Mouse (Mus musculus): Measurements from ENCODE around the gene Rbm47. TPM values are rescaled to one million over a fixed set of nuclear protein-coding genes. Genes with fewer than 3 reads are reported as not detected.
A peak's percentile ranks its signal among the peaks of the same experiment; 100 is the strongest.

The Rbm47 gene
- polyA plus RNA-seq, 1 experiment, result 310 TPM

GRCm38 (mm10) chr5:66014437-66014836, 158.5 kb downstream of the Rbm47 start:
- peak overlapping the region; percentile 37; the same call in 1 of the 2 replicates for H3K27ac ChIP-seq (ENCODE audit: insufficient read depth, low read depth, low read length)
- H3K4me3 ChIP-seq (ENCODE audit: low read depth, low read length), result no peak overlapping the region
- TF ChIP-seq POLR2A (IDR thresholded peaks at IDR 0.05; ENCODE audit: low read depth, low read length), result no peak
- TF ChIP-seq CTCF (IDR thresholded peaks at IDR 0.05; ENCODE audit: extremely low read depth, insufficient read length, insufficient replicate concordance, low read depth, low read length), result no peak
- WGBS, result 67% methylated on average over 2 of the region's 2 CpGs
- peaks cover 40% of the 10 kb centered on the region for H3K36me3 ChIP-seq (ENCODE audit: control insufficient read depth, insufficient read depth, low read length)
- peaks cover 9% of the 10 kb centered on the region for H3K4me1 ChIP-seq (ENCODE audit: control insufficient read depth, insufficient read depth, insufficient read length, low read length)
- no peaks in the 10 kb centered on the region for H3K27me3 ChIP-seq (ENCODE audit: control insufficient read depth, insufficient read depth, low read length)

DNA sequence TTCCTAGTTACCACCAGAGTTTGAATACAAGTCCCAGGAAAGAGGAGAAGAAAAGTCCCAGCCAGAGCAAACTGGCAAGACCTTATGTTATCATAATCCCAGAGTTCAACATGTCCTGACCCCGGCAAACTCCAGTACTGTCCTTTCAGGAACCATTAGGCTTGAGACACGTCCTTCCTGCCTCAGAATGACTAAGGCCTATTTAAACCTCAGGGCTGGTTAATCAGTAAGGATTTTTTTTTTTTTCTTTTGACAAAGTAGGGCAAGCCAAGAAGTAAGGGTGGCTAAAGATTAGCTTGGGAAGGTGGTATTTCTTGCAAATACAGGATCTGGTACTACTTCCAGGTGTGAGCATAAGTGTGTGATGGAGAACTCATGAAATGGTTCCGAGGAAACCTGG, 158.9 kb downstream of the Rbm47 start:
- Histone ChIP-seq H3K4me1 (ENCODE audit: control insufficient read depth, insufficient read depth, insufficient read length, low read length) (peaks cover 7% of the 10 kb centered on the region), H3K36me3 (ENCODE audit: control insufficient read depth, insufficient read depth, low read length) (peaks cover 36% of the 10 kb centered on the region), H3K27me3 (ENCODE audit: control insufficient read depth, insufficient read depth, low read length) (no peaks in the 10 kb centered on the region), H3K27ac (ENCODE audit: insufficient read depth, low read depth, low read length) (peak overlapping the region; percentile 37; the same call in 1 of the 2 replicates), H3K4me3 (ENCODE audit: low read depth, low read length) (no peak overlapping the region)
- 26% methylated on average over 3 of the region's 3 CpGs for WGBS
- TF ChIP-seq CTCF (IDR thresholded peaks at IDR 0.05; ENCODE audit: extremely low read depth, insufficient read length, insufficient replicate concordance, low read depth, low read length) (no peak), POLR2A (IDR thresholded peaks at IDR 0.05; ENCODE audit: low read depth, low read length) (no peak)

DNA sequence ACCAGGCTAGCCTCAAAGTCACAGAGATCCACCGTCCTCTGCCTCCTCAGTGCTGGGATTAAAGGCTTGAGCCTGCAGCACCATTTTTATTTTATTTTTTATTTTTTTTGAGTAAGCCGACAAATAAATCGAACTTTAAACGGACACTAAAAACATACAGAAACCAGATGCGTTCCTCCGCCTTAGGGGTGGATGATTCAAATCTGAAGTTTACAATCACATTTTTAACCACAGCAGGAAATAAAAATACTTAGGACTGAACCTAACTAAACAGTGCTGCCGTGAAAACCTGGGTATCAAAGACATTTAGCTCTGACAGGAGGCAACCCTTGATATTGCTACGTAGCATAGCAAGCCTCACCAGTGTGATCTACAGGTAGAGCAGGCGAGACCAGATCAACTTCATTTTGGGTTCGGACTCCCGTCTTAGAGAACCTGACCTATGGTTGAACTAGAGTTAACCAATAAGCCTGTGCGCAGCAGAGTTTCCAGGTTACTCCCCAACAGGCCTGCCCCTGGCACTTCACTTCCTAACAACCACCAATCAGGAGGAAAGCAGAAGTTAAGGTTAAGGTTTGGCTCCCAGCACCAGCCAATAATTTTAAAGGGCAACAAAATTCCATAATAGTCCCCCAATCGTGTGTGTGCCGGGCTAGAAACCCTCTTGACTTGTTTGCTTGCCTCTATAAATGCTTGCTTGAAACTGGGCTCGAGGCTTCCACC, 164.5 kb downstream of the Rbm47 start:
- H3K27ac ChIP-seq (ENCODE audit: insufficient read depth, low read depth, low read length), result no peak overlapping the region
- peaks cover 3% of the 10 kb centered on the region; the same call in 1 of the 2 replicates for H3K4me1 ChIP-seq (ENCODE audit: control insufficient read depth, insufficient read depth, insufficient read length, low read length)
- H3K36me3 ChIP-seq (ENCODE audit: control insufficient read depth, insufficient read depth, low read length), result no peaks in the 10 kb centered on the region; the same call in 1 of the 2 replicates
- TF ChIP-seq CTCF (IDR thresholded peaks at IDR 0.05; ENCODE audit: extremely low read depth, insufficient read length, insufficient replicate concordance, low read depth, low read length), result no peak
- no peak for TF ChIP-seq POLR2A (IDR thresholded peaks at IDR 0.05; ENCODE audit: low read depth, low read length)
- 79% methylated on average over 15 of the region's 15 CpGs for WGBS
- H3K27me3 ChIP-seq (ENCODE audit: control insufficient read depth, insufficient read depth, low read length), result no peaks in the 10 kb centered on the region
- no peak overlapping the region for H3K4me3 ChIP-seq (ENCODE audit: low read depth, low read length)

- Histone ChIP-seq H3K4me1 (ENCODE audit: control insufficient read depth, insufficient read depth, insufficient read length, low read length) (peaks cover 11% of the 10 kb centered on the region; the same call in 1 of the 2 replicates), H3K4me3 (ENCODE audit: low read depth, low read length) (peak overlapping the region; percentile 30)
- TF ChIP-seq POLR2A (IDR thresholded peaks at IDR 0.05; ENCODE audit: low read depth, low read length) (no peak), CTCF (IDR thresholded peaks at IDR 0.05; ENCODE audit: extremely low read depth, insufficient read length, insufficient replicate concordance, low read depth, low read length) (no peak)
These were observed 167.8 kb downstream of the Rbm47 start for GRCm38 (mm10) chr5:66005041-66005678.

GRCm38 (mm10) chr5:66004134-66004925, 168.6 kb downstream of the Rbm47 start, which contains the start of gene 9130230L23Rik:
Gene 9130230L23Rik, minus strand, starts transcription at chr5:66004285.
- TF ChIP-seq CTCF (IDR thresholded peaks at IDR 0.05; ENCODE audit: extremely low read depth, insufficient read length, insufficient replicate concordance, low read depth, low read length) (no peak), POLR2A (IDR thresholded peaks at IDR 0.05; ENCODE audit: low read depth, low read length) (peak; percentile 44; the same call in 1 of the 2 replicates)
- H3K4me3 ChIP-seq (ENCODE audit: low read depth, low read length), result peak within 1 kb of the TSS; percentile 60
- peaks cover 16% of the 10 kb centered on the region; the same call in 1 of the 2 replicates for H3K4me1 ChIP-seq (ENCODE audit: control insufficient read depth, insufficient read depth, insufficient read length, low read length)
- H3K27ac ChIP-seq (ENCODE audit: insufficient read depth, low read depth, low read length), result peak within 1 kb of the TSS; percentile 99
- no peaks in the 10 kb centered on the region for H3K27me3 ChIP-seq (ENCODE audit: control insufficient read depth, insufficient read depth, low read length)
- 26% methylated on average over 14 of the region's 14 CpGs for WGBS
- peaks cover 1% of the 10 kb centered on the region; the same call in 1 of the 2 replicates for H3K36me3 ChIP-seq (ENCODE audit: control insufficient read depth, insufficient read depth, low read length)

More at GRCm38 (mm10) chr5:66005041-66005678, 167.8 kb downstream of the Rbm47 start:
- Histone ChIP-seq H3K36me3 (ENCODE audit: control insufficient read depth, insufficient read depth, low read length) (no peaks in the 10 kb centered on the region), H3K27me3 (ENCODE audit: control insufficient read depth, insufficient read depth, low read length) (no peaks in the 10 kb centered on the region), H3K27ac (ENCODE audit: insufficient read depth, low read depth, low read length) (peak overlapping the region; percentile 98)
- 14% methylated on average over 16 of the region's 16 CpGs for WGBS

GRCm38 (mm10) chr5:66001232-66001631, 171.7 kb downstream of the Rbm47 start:
- Histone ChIP-seq H3K27me3 (ENCODE audit: control insufficient read depth, insufficient read depth, low read length) (no peaks in the 10 kb centered on the region), H3K4me3 (ENCODE audit: low read depth, low read length) (no peak overlapping the region), H3K27ac (ENCODE audit: insufficient read depth, low read depth, low read length) (peak overlapping the region; percentile 64), H3K36me3 (ENCODE audit: control insufficient read depth, insufficient read depth, low read length) (peaks cover 1% of the 10 kb centered on the region; the same call in 1 of the 2 replicates), H3K4me1 (ENCODE audit: control insufficient read depth, insufficient read depth, insufficient read length, low read length) (peaks cover 23% of the 10 kb centered on the region; the same call in 1 of the 2 replicates)
- 44% methylated on average over 5 of the region's 5 CpGs for WGBS
- no peak for TF ChIP-seq POLR2A (IDR thresholded peaks at IDR 0.05; ENCODE audit: low read depth, low read length)
- no peak for TF ChIP-seq CTCF (IDR thresholded peaks at IDR 0.05; ENCODE audit: extremely low read depth, insufficient read length, insufficient replicate concordance, low read depth, low read length)

Measured in small intestine, adult 2 months (tissue).